In the genomic region with DNA sequence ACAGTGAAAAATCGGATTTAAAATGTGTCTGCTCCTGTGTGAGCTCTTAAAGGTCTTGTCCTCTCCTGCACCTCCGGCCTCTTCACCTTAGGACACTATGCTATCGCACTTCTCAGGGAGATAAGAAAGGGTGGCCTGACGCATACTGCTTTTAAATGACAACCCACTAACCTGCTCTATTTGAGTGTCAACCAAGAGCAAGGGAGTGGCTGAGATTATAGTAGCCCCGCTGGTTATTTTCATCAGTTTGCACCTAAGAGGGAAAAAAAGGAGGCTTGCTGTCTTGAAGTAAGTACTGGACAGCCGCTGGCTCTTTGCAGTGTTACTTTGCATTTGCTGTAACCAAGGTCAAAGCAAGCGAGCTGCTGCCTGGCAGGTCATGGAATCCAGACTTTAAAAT, we compare ENCODE assay signal across 8 mouse cellular contexts. TPM values are rescaled to one million over a fixed set of nuclear protein-coding genes. Genes with fewer than 3 reads are reported as not detected.
DNase-seq lines count a peak whose midpoint lies in the region; ATAC-seq and TF ChIP-seq lines count a peak whose summit lies in the region.

No protein-coding gene starts in this region.

- no peaks in the 10 kb centered on the region for H3K36me3 ChIP-seq in heart, embryonic 11.5 days (ENCODE audit: control insufficient read depth, insufficient read depth, low read length)
- peaks cover 12% of the 10 kb centered on the region for H3K36me3 ChIP-seq in G1E (replicated peaks)
- H3K36me3 ChIP-seq in hindbrain, embryonic 10.5 days, result peaks cover 12% of the 10 kb centered on the region
- no peaks in the 10 kb centered on the region for H3K36me3 ChIP-seq in midbrain, embryonic 11.5 days (ENCODE audit: control insufficient read depth, insufficient read depth, low read length)

- H3K9me3 ChIP-seq in heart, embryonic 11.5 days (replicated peaks; ENCODE audit: control insufficient read depth, low read length), result no peaks in the 10 kb centered on the region
- H3K9me3 ChIP-seq in G1E (replicated peaks), result no peaks in the 10 kb centered on the region
- H3K9me3 ChIP-seq in hindbrain, embryonic 10.5 days, result no peaks in the 10 kb centered on the region
- H3K9me3 ChIP-seq in midbrain, embryonic 11.5 days (ENCODE audit: control insufficient read depth, low read length), result peaks cover 3% of the 10 kb centered on the region; the same call in 1 of the 2 replicates

- H3K27ac ChIP-seq in heart, embryonic 11.5 days (ENCODE audit: low read depth, low read length), result peak overlapping the region; percentile 96
- no peak overlapping the region for H3K27ac ChIP-seq in hindbrain, embryonic 10.5 days
- no peak overlapping the region for H3K27ac ChIP-seq in midbrain, embryonic 11.5 days (ENCODE audit: low read depth, low read length)

- WGBS in heart, embryonic 11.5 days (ENCODE audit: insufficient replicate concordance), result 33% methylated on average over 7 of the region's 7 CpGs
- 85% methylated on average over 7 of the region's 7 CpGs for WGBS in hindbrain, embryonic 10.5 days
- WGBS in midbrain, embryonic 11.5 days, result 83% methylated on average over 7 of the region's 7 CpGs

- peaks cover 11% of the 10 kb centered on the region; the same call in 1 of the 2 replicates for H3K4me1 ChIP-seq in heart, embryonic 11.5 days (ENCODE audit: control insufficient read depth, insufficient read depth, low read length)
- H3K4me1 ChIP-seq in G1E (ENCODE audit: insufficient read depth, low read depth, low read length), result peaks cover 34% of the 10 kb centered on the region
- H3K4me1 ChIP-seq in hindbrain, embryonic 10.5 days (replicated peaks), result peaks cover 28% of the 10 kb centered on the region
- H3K4me1 ChIP-seq in midbrain, embryonic 11.5 days (ENCODE audit: control insufficient read depth, insufficient read depth, low read length), result peaks cover 16% of the 10 kb centered on the region

- no peak for ATAC-seq in heart, embryonic 11.5 days (replicated peaks; ENCODE audit: insufficient number of reproducible peaks, low FRiP score, low TSS enrichment)
- ATAC-seq in G1E (ENCODE audit: extremely low read depth, insufficient number of reproducible peaks, low FRiP score, poor library complexity, severe bottlenecking), result no peak
- ATAC-seq in midbrain, embryonic 11.5 days (ENCODE audit: low FRiP score), result no peak

- no peaks in the 10 kb centered on the region for H3K27me3 ChIP-seq in heart, embryonic 11.5 days (ENCODE audit: control insufficient read depth, insufficient read depth, low read length)
- no peaks in the 10 kb centered on the region for H3K27me3 ChIP-seq in G1E (ENCODE audit: insufficient read depth, low read length)
- peaks cover 12% of the 10 kb centered on the region; the same call in 1 of the 2 replicates for H3K27me3 ChIP-seq in hindbrain, embryonic 10.5 days (ENCODE audit: insufficient read depth, poor library complexity, severe bottlenecking)
- no peaks in the 10 kb centered on the region for H3K27me3 ChIP-seq in midbrain, embryonic 11.5 days (ENCODE audit: control insufficient read depth, insufficient read depth, low read length)

- no peak for TF ChIP-seq CTCF in G1E (IDR thresholded peaks at IDR 0.05; ENCODE audit: low read depth, low read length)

- peak overlapping the region; percentile 88 for H3K4me3 ChIP-seq in heart, embryonic 11.5 days (ENCODE audit: low read depth, low read length)
- peak overlapping the region; percentile 86 for H3K4me3 ChIP-seq in G1E (ENCODE audit: low read depth, low read length)
- H3K4me3 ChIP-seq in hindbrain, embryonic 10.5 days, result peak overlapping the region; percentile 82
- H3K4me3 ChIP-seq in midbrain, embryonic 11.5 days (ENCODE audit: low read depth, low read length), result peak overlapping the region; percentile 71

- H3K9ac ChIP-seq in heart, embryonic 11.5 days (ENCODE audit: low read depth, low read length), result peak overlapping the region; percentile 90
- peak overlapping the region; percentile 85 for H3K9ac ChIP-seq in midbrain, embryonic 11.5 days (ENCODE audit: low read length)

- peak overlapping the region; percentile 79 for H3K4me2 ChIP-seq in heart, embryonic 11.5 days
- H3K4me2 ChIP-seq in midbrain, embryonic 11.5 days, result peak overlapping the region; percentile 97

- no peak for DNase-seq in heart, adult 18-20 months
- DNase-seq in G1E (ENCODE audit: low spot score), result no peak
- no peak for DNase-seq in hindbrain, embryonic 10.5 days (ENCODE audit: low spot score)
- no peak for DNase-seq in midbrain, embryonic 11.5 days (ENCODE audit: low spot score, missing footprints)
- no peak for DNase-seq in thymus, postnatal 10 days (ENCODE audit: low spot score in 2 of 2)
- no peak for DNase-seq in ovary, adult 18-20 months (ENCODE audit: low spot score)
- no peak for DNase-seq in cerebellum, postnatal 10 days

RNA-seq across cellular contexts. Expression of gene Sgms1, which starts 0.6 kb away (rescaled TPM):
- 36.8 and 40.6 TPM in 2 replicates for polyA plus RNA-seq in heart, embryonic 11.5 days (2014; fragmentation: Nextera tagmentation; extraction: Ambion mirVana)
- total RNA-seq in heart, adult 18-20 months (2021), result 10 to 100 TPM; 55.3 to 63.9 TPM
- total RNA-seq in G1E (2014; fragmentation: Nextera tagmentation), result 91.0 and 104 TPM in 2 replicates
- 51.1 and 61.2 TPM in 2 replicates for total RNA-seq in G1E (2017)
- 14.1 and 14.5 TPM in 2 replicates for polyA plus RNA-seq in G1E (2012)
- 13.9 and 14.4 TPM in 2 replicates for polyA plus RNA-seq in hindbrain, embryonic 10.5 days (2016; fragmentation: Nextera tagmentation; extraction: Ambion mirVana)
- 10.1 and 10.4 TPM in 2 replicates for polyA plus RNA-seq in midbrain, embryonic 11.5 days (2014; fragmentation: Nextera tagmentation; extraction: Ambion mirVana)
